Mouse (Mus musculus): Measurements from ENCODE around the gene Dppa1. TPM values are rescaled to one million over a fixed set of nuclear protein-coding genes. Genes with fewer than 3 reads are reported as not detected.

Gene Dppa1
- total and polyA plus RNA-seq, 2 experiments, result not detected

- Histone ChIP-seq H3K27ac (replicated peaks; ENCODE audit: insufficient read depth, low read depth, low read length) (no peak overlapping the region), H3K4me3 (ENCODE audit: insufficient read depth, low read depth, low read length) (no peak overlapping the region), H3K9ac (ENCODE audit: low read depth, low read length) (no peak overlapping the region), H3K79me2 (ENCODE audit: control insufficient read depth, insufficient read depth, low read length) (no peaks in the 10 kb centered on the region), H3K36me3 (ENCODE audit: control insufficient read depth, insufficient read depth, low read length) (no peaks in the 10 kb centered on the region), H3K27me3 (ENCODE audit: control insufficient read depth, insufficient read depth, low read length) (no peaks in the 10 kb centered on the region), H3K4me1 (ENCODE audit: control insufficient read depth, insufficient read depth, low read length) (no peaks in the 10 kb centered on the region)
- no peak for DNase-seq (ENCODE audit: extremely low read depth, low read depth, low spot score)
- TF ChIP-seq CTCF (IDR thresholded peaks at IDR 0.05; ENCODE audit: low read depth, low read length) (no peak), POLR2A (IDR thresholded peaks at IDR 0.05; ENCODE audit: extremely low read depth, insufficient read depth, low read length) (no peak)
- WGBS, result 80% methylated on average over 7 of the region's 7 CpGs
Measured at GRCm38 (mm10) chr11:46620414-46621168, 8.5 kb downstream of the Dppa1 start.

DNA sequence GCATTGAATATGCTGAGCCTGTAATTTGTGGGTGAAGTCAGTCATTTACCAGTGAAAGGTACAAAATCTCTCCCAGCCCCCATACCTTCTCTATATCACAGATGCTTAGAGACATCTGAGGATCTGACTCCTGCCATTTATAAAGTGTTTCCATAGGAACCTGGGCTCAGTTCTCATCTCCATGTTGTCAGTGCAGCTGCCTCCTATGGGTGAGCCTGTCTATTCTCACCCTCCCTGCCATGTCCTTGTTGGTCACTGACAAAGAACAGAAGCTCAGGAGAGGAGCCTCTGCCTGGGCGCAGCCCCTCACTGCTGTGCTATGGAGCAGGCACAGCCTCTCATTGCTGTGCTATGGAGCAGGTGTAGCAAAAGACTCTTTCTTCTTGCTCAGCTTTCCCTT is 9.1 kb downstream of the Dppa1 start:
- no peaks in the 10 kb centered on the region for H3K79me2 ChIP-seq (ENCODE audit: control insufficient read depth, insufficient read depth, low read length)
- TF ChIP-seq CTCF (IDR thresholded peaks at IDR 0.05; ENCODE audit: low read depth, low read length) (no peak), POLR2A (IDR thresholded peaks at IDR 0.05; ENCODE audit: extremely low read depth, insufficient read depth, low read length) (no peak)
- WGBS, result 90% methylated on average over 1 of the region's 1 CpGs
- H3K4me3 ChIP-seq (ENCODE audit: insufficient read depth, low read depth, low read length), result no peak overlapping the region
- H3K4me1 ChIP-seq (ENCODE audit: control insufficient read depth, insufficient read depth, low read length), result no peaks in the 10 kb centered on the region
- H3K9ac ChIP-seq (ENCODE audit: low read depth, low read length), result no peak overlapping the region
- H3K36me3 ChIP-seq (ENCODE audit: control insufficient read depth, insufficient read depth, low read length), result no peaks in the 10 kb centered on the region
- DNase-seq (ENCODE audit: extremely low read depth, low read depth, low spot score), result no peak
- no peaks in the 10 kb centered on the region for H3K27me3 ChIP-seq (ENCODE audit: control insufficient read depth, insufficient read depth, low read length)
- no peak overlapping the region for H3K27ac ChIP-seq (replicated peaks; ENCODE audit: insufficient read depth, low read depth, low read length)

- Histone ChIP-seq H3K79me2 (ENCODE audit: control insufficient read depth, insufficient read depth, low read length) (no peaks in the 10 kb centered on the region), H3K27me3 (ENCODE audit: control insufficient read depth, insufficient read depth, low read length) (no peaks in the 10 kb centered on the region), H3K9ac (ENCODE audit: low read depth, low read length) (no peak overlapping the region), H3K36me3 (ENCODE audit: control insufficient read depth, insufficient read depth, low read length) (no peaks in the 10 kb centered on the region), H3K27ac (replicated peaks; ENCODE audit: insufficient read depth, low read depth, low read length) (no peak overlapping the region), H3K4me1 (ENCODE audit: control insufficient read depth, insufficient read depth, low read length) (no peaks in the 10 kb centered on the region), H3K4me3 (ENCODE audit: insufficient read depth, low read depth, low read length) (no peak overlapping the region)
- TF ChIP-seq CTCF (IDR thresholded peaks at IDR 0.05; ENCODE audit: low read depth, low read length) (no peak), POLR2A (IDR thresholded peaks at IDR 0.05; ENCODE audit: extremely low read depth, insufficient read depth, low read length) (no peak)
- no peak for DNase-seq (ENCODE audit: extremely low read depth, low read depth, low spot score)
- WGBS, result 79% methylated on average over 2 of the region's 2 CpGs
Measured at GRCm38 (mm10) chr11:46592416-46592815, 36.6 kb downstream of the Dppa1 start.

DNA sequence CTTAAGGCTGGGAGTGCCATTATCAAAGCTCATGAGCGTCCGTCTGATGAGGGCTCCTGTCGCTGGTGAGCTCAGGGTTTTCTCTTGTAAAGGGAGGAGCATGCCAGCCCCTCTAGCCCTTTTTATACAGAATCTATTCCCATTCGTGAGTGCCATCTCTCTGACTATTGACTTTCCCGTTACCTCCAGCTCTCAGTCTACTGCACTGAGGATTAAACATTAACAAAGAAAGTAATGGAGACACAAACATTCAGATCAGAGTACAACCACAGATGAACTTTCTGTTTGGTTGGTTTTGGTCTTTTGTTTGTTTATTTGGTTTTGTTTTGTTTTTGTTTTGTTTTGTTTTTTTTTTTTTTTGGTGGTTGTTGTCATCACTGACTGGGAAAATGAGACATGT is 46.3 kb downstream of the Dppa1 start:
- H3K4me1 ChIP-seq (ENCODE audit: control insufficient read depth, insufficient read depth, low read length), result peaks cover 30% of the 10 kb centered on the region
- WGBS, result 25% methylated on average over 5 of the region's 5 CpGs
- peak; percentile 90 for DNase-seq (ENCODE audit: extremely low read depth, low read depth, low spot score)
- no peaks in the 10 kb centered on the region for H3K36me3 ChIP-seq (ENCODE audit: control insufficient read depth, insufficient read depth, low read length)
- H3K27ac ChIP-seq (replicated peaks; ENCODE audit: insufficient read depth, low read depth, low read length), result peak overlapping the region; percentile 78
- H3K27me3 ChIP-seq (ENCODE audit: control insufficient read depth, insufficient read depth, low read length), result no peaks in the 10 kb centered on the region
- no peak overlapping the region for H3K9ac ChIP-seq (ENCODE audit: low read depth, low read length)
- H3K4me3 ChIP-seq (ENCODE audit: insufficient read depth, low read depth, low read length), result no peak overlapping the region
- no peaks in the 10 kb centered on the region for H3K79me2 ChIP-seq (ENCODE audit: control insufficient read depth, insufficient read depth, low read length)
- TF ChIP-seq POLR2A (IDR thresholded peaks at IDR 0.05; ENCODE audit: extremely low read depth, insufficient read depth, low read length), result no peak
- no peak for TF ChIP-seq CTCF (IDR thresholded peaks at IDR 0.05; ENCODE audit: low read depth, low read length)

DNA sequence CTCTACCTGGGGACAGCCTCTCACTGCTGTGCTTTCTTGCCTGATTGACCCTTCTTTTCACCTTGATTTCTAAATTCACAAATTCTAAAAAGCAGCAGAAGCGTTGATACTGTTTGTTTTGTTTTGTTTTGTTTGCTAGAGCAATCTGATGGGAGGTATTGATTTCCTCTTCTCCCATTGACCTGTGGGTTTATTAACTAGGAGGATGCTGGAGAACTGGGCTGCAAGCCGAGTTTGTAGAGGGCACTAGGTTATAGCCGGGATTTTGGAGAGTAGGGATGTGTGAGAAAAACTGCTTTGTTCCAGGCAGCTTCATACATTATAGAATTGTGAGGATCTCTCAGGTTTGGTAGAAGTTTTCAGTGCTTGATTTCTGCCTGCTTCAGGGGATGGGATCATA is 48.6 kb downstream of the Dppa1 start:
- H3K4me1 ChIP-seq (ENCODE audit: control insufficient read depth, insufficient read depth, low read length), result peaks cover 30% of the 10 kb centered on the region
- peak; percentile 95 for DNase-seq (ENCODE audit: extremely low read depth, low read depth, low spot score)
- no peak overlapping the region for H3K4me3 ChIP-seq (ENCODE audit: insufficient read depth, low read depth, low read length)
- H3K9ac ChIP-seq (ENCODE audit: low read depth, low read length), result no peak overlapping the region
- no peaks in the 10 kb centered on the region for H3K79me2 ChIP-seq (ENCODE audit: control insufficient read depth, insufficient read depth, low read length)
- no peak for TF ChIP-seq CTCF (IDR thresholded peaks at IDR 0.05; ENCODE audit: low read depth, low read length)
- no peak for TF ChIP-seq POLR2A (IDR thresholded peaks at IDR 0.05; ENCODE audit: extremely low read depth, insufficient read depth, low read length)
- no peaks in the 10 kb centered on the region for H3K27me3 ChIP-seq (ENCODE audit: control insufficient read depth, insufficient read depth, low read length)
- peak overlapping the region; percentile 66 for H3K27ac ChIP-seq (replicated peaks; ENCODE audit: insufficient read depth, low read depth, low read length)
- 19% methylated on average over 3 of the region's 3 CpGs for WGBS
- H3K36me3 ChIP-seq (ENCODE audit: control insufficient read depth, insufficient read depth, low read length), result no peaks in the 10 kb centered on the region

DNA sequence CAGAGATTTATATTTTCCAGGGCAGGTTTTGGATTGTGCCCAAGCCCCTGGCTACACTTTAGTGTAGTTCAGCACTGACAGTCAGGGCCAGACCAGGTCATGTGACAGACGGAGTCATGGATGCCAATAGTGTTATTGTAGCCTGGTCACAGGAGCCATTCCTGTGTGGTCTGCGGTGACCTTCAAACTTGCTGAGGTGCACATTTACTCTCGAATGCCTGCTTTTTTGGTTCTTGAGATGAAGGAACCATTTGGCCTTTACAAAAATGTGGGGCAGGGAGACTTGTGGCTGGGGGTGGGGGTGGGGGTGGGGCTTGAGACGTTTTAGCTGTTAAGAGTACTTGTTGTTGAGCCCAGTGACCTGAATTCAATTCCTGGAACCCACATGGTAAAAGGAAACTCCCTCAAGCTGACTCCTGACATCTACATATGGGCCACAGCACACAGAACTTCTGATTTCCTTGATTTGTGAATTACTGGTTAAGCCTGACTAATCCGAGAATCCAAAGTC is 50.2 kb downstream of the Dppa1 start:
- WGBS, result 33% methylated on average over 5 of the region's 5 CpGs
- TF ChIP-seq POLR2A (IDR thresholded peaks at IDR 0.05; ENCODE audit: extremely low read depth, insufficient read depth, low read length), result no peak
- TF ChIP-seq CTCF (IDR thresholded peaks at IDR 0.05; ENCODE audit: low read depth, low read length), result no peak
- no peaks in the 10 kb centered on the region for H3K36me3 ChIP-seq (ENCODE audit: control insufficient read depth, insufficient read depth, low read length)
- peaks cover 30% of the 10 kb centered on the region for H3K4me1 ChIP-seq (ENCODE audit: control insufficient read depth, insufficient read depth, low read length)
- no peak overlapping the region for H3K27ac ChIP-seq (replicated peaks; ENCODE audit: insufficient read depth, low read depth, low read length)
- no peaks in the 10 kb centered on the region for H3K27me3 ChIP-seq (ENCODE audit: control insufficient read depth, insufficient read depth, low read length)
- no peak overlapping the region for H3K4me3 ChIP-seq (ENCODE audit: insufficient read depth, low read depth, low read length)
- no peak overlapping the region for H3K9ac ChIP-seq (ENCODE audit: low read depth, low read length)
- DNase-seq (ENCODE audit: extremely low read depth, low read depth, low spot score), result peak; percentile 65
- H3K79me2 ChIP-seq (ENCODE audit: control insufficient read depth, insufficient read depth, low read length), result no peaks in the 10 kb centered on the region

All from liver, adult 2 months (tissue).